Mouse (Mus musculus) activated CD4-positive, CD25-positive, alpha-beta regulatory T cell, adult 4 months (primary cell): ENCODE data around the gene Tomt. TPM values are rescaled to one million over a fixed set of nuclear protein-coding genes. Genes with fewer than 3 reads are reported as not detected.

Experiments used
- ATAC-seq: one replicate; pipeline ENCODE4 v1.8.0; 2017
- polyA plus RNA-seq, 2 experiments: library from polyadenylated mRNA; unstranded; fragments of 100-300 nt; shearing (Covaris generic); gene quantifications; one replicate each; pipeline ENCODE4 v1.2.1; 2017

Gene Tomt
- polyA plus RNA-seq, 2 experiments from 2014 or later, result 0.46 TPM; not detected in 1

DNA sequence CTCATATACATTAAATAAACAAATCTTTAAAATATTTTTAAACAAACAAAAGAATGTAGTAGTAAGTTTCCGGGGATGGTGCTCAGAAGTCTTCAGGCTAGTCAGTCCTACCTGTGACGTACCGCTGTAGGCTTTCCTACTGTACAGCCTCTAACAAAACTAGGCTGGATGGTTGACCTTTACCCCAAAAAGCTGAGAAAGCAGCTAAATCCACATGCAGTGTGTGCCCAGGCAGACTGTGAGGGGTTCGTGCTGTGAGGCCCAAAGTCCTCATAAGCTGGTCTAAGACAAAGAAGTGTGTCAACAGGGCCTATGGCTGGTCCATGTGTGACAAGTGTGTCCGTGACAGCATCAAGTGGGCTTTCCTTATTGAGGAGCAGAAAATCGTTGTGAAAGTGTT is 53.3 kb downstream of the Tomt start:
- no peak for ATAC-seq

DNA sequence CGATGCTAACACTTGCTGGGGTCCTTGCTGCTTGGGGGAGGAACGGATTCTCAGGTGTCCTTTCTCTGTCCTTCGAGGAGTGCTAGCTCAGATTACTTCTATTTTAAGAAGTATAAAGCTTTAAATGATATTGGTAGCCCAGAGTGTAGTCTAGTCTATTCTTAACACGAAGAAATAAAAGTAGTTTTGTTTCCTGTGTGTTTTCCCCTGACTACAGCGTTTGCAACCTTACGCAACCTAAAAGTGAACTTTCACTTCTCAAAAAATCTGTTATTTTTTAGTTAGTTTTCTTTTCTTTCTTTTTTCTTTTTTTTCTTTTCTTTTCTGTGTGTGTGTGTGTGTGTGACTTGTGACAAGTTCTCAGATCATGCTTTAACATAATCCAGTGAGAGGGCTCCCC is 54.5 kb downstream of the Tomt start:
- ATAC-seq, result no peak

Other genes starting within 250 kb of the Tomt start
- 10 to 100 TPM in 1 of 2 experiments, 1 to 10 TPM in 1; 8.8 to 13.3 TPM for gene Clpb, start 242.7 kb downstream of the Tomt start, polyA plus RNA-seq
- not detected for gene Phox2a, start 88.0 kb downstream of the Tomt start, polyA plus RNA-seq
- 1 to 10 TPM; 1.5 to 2.6 TPM for gene Inppl1, start 68.1 kb downstream of the Tomt start, polyA plus RNA-seq
- not detected for gene Folr2, start 49.2 kb downstream of the Tomt start, polyA plus RNA-seq
- 10 to 100 TPM; 47.2 to 61.9 TPM for gene Anapc15, start 42.6 kb downstream of the Tomt start, polyA plus RNA-seq
- gene Folr1, start 35.6 kb downstream of the Tomt start, polyA plus RNA-seq, result not detected
- 100 to 1,000 TPM; 127 to 131 TPM for gene Lamtor1, start 455 bp downstream of the Tomt start, polyA plus RNA-seq
- gene Lrrc51, start 27.5 kb upstream of the Tomt start, polyA plus RNA-seq, result 1 to 10 TPM; 1.8 to 2.0 TPM
- 10 to 100 TPM; 59.1 to 76.8 TPM for gene Numa1, start 27.8 kb upstream of the Tomt start, polyA plus RNA-seq
- 1 to 10 TPM; 5.2 to 8.0 TPM for gene Il18bp, start 112.3 kb upstream of the Tomt start, polyA plus RNA-seq
- 10 to 100 TPM; 19.5 to 20.2 TPM for gene Rnf121, start 159.1 kb upstream of the Tomt start, polyA plus RNA-seq
- 10 to 100 TPM; 14.4 to 15.2 TPM for gene Xndc1, start 159.2 kb upstream of the Tomt start, polyA plus RNA-seq
- under 1 TPM in 1 of 2 experiments, not detected in 1; 0.83 TPM for gene Xntrpc, start 159.4 kb upstream of the Tomt start, polyA plus RNA-seq
- gene Trpc2, start 176.8 kb upstream of the Tomt start, polyA plus RNA-seq, result under 1 TPM; 0.27 to 0.45 TPM
- not detected for gene Art1, start 195.4 kb upstream of the Tomt start, polyA plus RNA-seq
- under 1 TPM in 1 of 2 experiments, not detected in 1; 0.21 TPM for gene Art5, start 203.1 kb upstream of the Tomt start, polyA plus RNA-seq
- not detected for gene Chrna10, start 210.5 kb upstream of the Tomt start, polyA plus RNA-seq